Mouse (Mus musculus) heart, embryonic 16.5 days (tissue): ENCODE results near the gene Gucy2g. TPM values are rescaled to one million over a fixed set of nuclear protein-coding genes. Genes with fewer than 3 reads are reported as not detected.

Source experiments
- ATAC-seq: fragments of 200-750 bp; cut with Nextera tagmentation; replicated peaks from 2 replicates; pipeline ENCODE4 v1.8.0; 2017; ENCODE audit warnings: moderate number of reproducible peaks; ENCODE audit not compliant: insufficient read depth, low FRiP score; ENCODE audit errors: extremely low read depth
- H3K27ac ChIP-seq: fragments of 300-500 bp; sonication (generic); 2 replicates; pipeline ENCODE4 v1.5.1; 2014; ENCODE audit warnings: mild to moderate bottlenecking, low read length, control low read depth, moderate library complexity
- H3K27me3 ChIP-seq: fragments of 300-500 bp; sonication (generic); 2 replicates; pipeline ENCODE4 v1.6.1; 2014; ENCODE audit warnings: low read length, mixed read lengths; ENCODE audit not compliant: control insufficient read depth, insufficient read depth
- H3K36me3 ChIP-seq: fragments of 300-500 bp; sonication (generic); 2 replicates; pipeline ENCODE4 v1.6.1; 2014; ENCODE audit not compliant: control insufficient read depth, insufficient read depth
- H3K4me1 ChIP-seq: fragments of 300-500 bp; sonication (generic); 2 replicates; pipeline ENCODE4 v1.6.1; 2014; ENCODE audit warnings: low read length, mixed read lengths; ENCODE audit not compliant: control insufficient read depth, insufficient read depth
- H3K4me2 ChIP-seq: fragments of 300-500 bp; sonication (generic); 2 replicates; pipeline ENCODE4 v1.6.1; 2014; ENCODE audit warnings: low read depth, mild to moderate bottlenecking, control low read depth, low read length
- H3K4me3 ChIP-seq: fragments of 300-500 bp; sonication (generic); 2 replicates; pipeline ENCODE4 v1.5.1; 2014; ENCODE audit warnings: mild to moderate bottlenecking, control low read depth, low read length
- H3K9ac ChIP-seq: fragments of 300-500 bp; sonication (generic); 2 replicates; pipeline ENCODE4 v1.6.1; 2014; ENCODE audit warnings: low read length, control low read depth
- H3K9me3 ChIP-seq: fragments of 300-500 bp; sonication (generic); replicated peaks from 2 replicates; pipeline ENCODE4 v1.6.1; 2016; ENCODE audit warnings: low read length; ENCODE audit not compliant: control insufficient read depth
- WGBS: fragments of 180-500 bp; shearing (Covaris S2); extraction: QIAGEN DNeasy Blood & Tissue Kit; methylation state at CpG from one replicate; pipeline ENCODE4 v1.1.7; 2014; 5-methylcytosine and 5-hydroxymethylcytosine counted together
- polyA plus RNA-seq: library from polyadenylated mRNA; unstranded; fragments of >200 nt; fragmentation: Nextera tagmentation; extraction: Ambion mirVana; gene quantifications from 2 replicates; pipeline ENCODE4 v1.2.1, GENCODE M21; 2015

Gucy2g gene
- polyA plus RNA-seq, 1 experiment from 2014 or later = not detected

- no peaks in the 10 kb centered on the region for H3K4me1 ChIP-seq
- 49% methylated on average over 25 of the region's 25 CpGs for WGBS
- peaks cover 4% of the 10 kb centered on the region; the same call in 1 of the 2 replicates for H3K27me3 ChIP-seq
- no peaks in the 10 kb centered on the region for H3K9me3 ChIP-seq
- H3K4me3 ChIP-seq = no peak overlapping the region
- H3K9ac ChIP-seq = no peak overlapping the region
- H3K4me2 ChIP-seq = no peak overlapping the region
- ATAC-seq = no peak
- no peak overlapping the region for H3K27ac ChIP-seq
- H3K36me3 ChIP-seq = no peaks in the 10 kb centered on the region
These were observed 33.1 kb downstream of the Gucy2g start for GRCm38 (mm10) chr19:55207746-55208538.

- ATAC-seq = no peak
- Histone ChIP-seq H3K9me3 (no peaks in the 10 kb centered on the region), H3K27ac (no peak overlapping the region), H3K27me3 (peaks cover 4% of the 10 kb centered on the region; the same call in 1 of the 2 replicates), H3K36me3 (no peaks in the 10 kb centered on the region), H3K4me2 (no peak overlapping the region), H3K4me3 (no peak overlapping the region), H3K4me1 (no peaks in the 10 kb centered on the region), H3K9ac (no peak overlapping the region)
- WGBS = 49% methylated on average over 6 of the region's 6 CpGs
These were observed 33.8 kb downstream of the Gucy2g start for GRCm38 (mm10) chr19:55207205-55207604.

- no peak overlapping the region for H3K4me2 ChIP-seq
- no peak for ATAC-seq
- 36% methylated on average over 8 of the region's 8 CpGs for WGBS
These were observed 34.4 kb downstream of the Gucy2g start for GRCm38 (mm10) chr19:55206482-55207138.

GRCm38 (mm10) chr19:55198303-55198702 is 42.7 kb downstream of the Gucy2g start:
- ATAC-seq = no peak; the same call in 1 of the 2 replicates
- Histone ChIP-seq H3K27ac (no peak overlapping the region), H3K9ac (no peak overlapping the region), H3K4me3 (peak overlapping the region; percentile 9; the same call in 1 of the 2 replicates), H3K36me3 (no peaks in the 10 kb centered on the region), H3K27me3 (0 out of 2 replicates have a peak, but pooled peaks cover 3% of the 10 kb centered on the region), H3K4me1 (0 out of 2 replicates have a peak, but pooled peaks cover 6% of the 10 kb centered on the region), H3K4me2 (peak overlapping the region; percentile 50), H3K9me3 (no peaks in the 10 kb centered on the region)
- 37% methylated on average over 5 of the region's 5 CpGs for WGBS

More at GRCm38 (mm10) chr19:55206482-55207138, 34.4 kb downstream of the Gucy2g start:
- H3K9ac ChIP-seq = no peak overlapping the region
- no peaks in the 10 kb centered on the region for H3K9me3 ChIP-seq
- H3K27me3 ChIP-seq = peaks cover 4% of the 10 kb centered on the region; the same call in 1 of the 2 replicates
- no peak overlapping the region for H3K4me3 ChIP-seq
- no peaks in the 10 kb centered on the region for H3K4me1 ChIP-seq
- H3K36me3 ChIP-seq = no peaks in the 10 kb centered on the region
- no peak overlapping the region for H3K27ac ChIP-seq

DNA sequence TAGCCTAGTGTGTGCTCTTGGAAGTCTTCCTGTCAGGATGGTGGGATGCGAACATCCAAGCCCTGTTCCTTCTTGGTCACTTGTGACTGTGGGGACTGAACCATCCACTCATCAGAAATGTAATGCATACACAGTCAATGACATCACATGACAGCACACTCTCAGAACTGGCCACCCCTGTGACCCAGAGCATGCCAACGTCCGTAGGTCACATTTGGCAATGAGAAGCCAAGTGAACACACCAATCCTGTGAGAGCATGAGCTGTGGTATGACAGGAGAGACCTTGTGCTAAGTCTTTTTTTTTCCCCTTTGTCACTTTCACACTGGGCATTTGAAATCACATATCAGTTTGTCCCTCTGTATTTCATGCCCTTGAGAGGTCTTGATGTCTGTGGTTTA is 45.5 kb downstream of the Gucy2g start:
- Histone ChIP-seq H3K27me3 (0 out of 2 replicates have a peak, but pooled peaks cover 3% of the 10 kb centered on the region), H3K4me1 (0 out of 2 replicates have a peak, but pooled peaks cover 8% of the 10 kb centered on the region), H3K4me3 (no peak overlapping the region), H3K9me3 (no peaks in the 10 kb centered on the region), H3K36me3 (no peaks in the 10 kb centered on the region), H3K9ac (no peak overlapping the region), H3K4me2 (no peak overlapping the region), H3K27ac (no peak overlapping the region)
- WGBS = 68% methylated on average over 3 of the region's 3 CpGs
- no peak for ATAC-seq

DNA sequence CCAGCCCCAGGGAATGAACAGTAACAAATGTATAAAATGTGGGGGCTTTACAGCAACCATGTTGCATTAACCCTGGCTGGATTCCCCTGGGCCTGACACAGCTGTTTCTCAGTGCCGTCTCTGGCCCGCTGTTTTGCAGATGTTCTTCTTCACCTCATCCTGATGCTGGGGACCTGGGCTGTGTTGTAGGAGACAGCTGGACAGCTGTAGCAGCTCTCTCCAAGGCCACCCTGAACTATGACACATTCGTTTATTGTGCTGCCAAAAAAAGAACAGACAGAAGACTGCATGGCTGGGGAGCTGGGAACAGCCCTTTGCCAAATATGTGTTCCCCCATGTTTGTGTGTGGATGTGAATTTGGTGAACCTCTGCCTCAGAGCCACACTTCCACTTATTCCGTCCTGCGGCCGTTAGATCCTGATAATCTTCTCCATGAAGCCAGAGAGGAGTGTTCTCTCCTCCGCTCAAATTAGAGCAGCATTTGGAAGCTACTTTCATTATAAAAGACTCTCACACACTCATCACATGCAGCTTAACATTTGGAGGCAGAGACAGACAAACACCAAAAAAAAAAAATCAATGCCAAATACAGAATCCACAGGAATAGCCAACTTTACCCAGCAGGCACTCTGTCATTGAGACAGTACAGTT is 46.4 kb downstream of the Gucy2g start:
- no peak; the same call in 1 of the 2 replicates for ATAC-seq
- no peaks in the 10 kb centered on the region for H3K9me3 ChIP-seq
- no peak overlapping the region for H3K4me2 ChIP-seq
- no peak overlapping the region for H3K9ac ChIP-seq
- WGBS = 59% methylated on average over 7 of the region's 7 CpGs
- no peak overlapping the region for H3K27ac ChIP-seq
- no peaks in the 10 kb centered on the region for H3K36me3 ChIP-seq
- 0 out of 2 replicates have a peak, but pooled peaks cover 3% of the 10 kb centered on the region for H3K27me3 ChIP-seq
- 0 out of 2 replicates have a peak, but pooled peaks cover 11% of the 10 kb centered on the region for H3K4me1 ChIP-seq
- no peak overlapping the region for H3K4me3 ChIP-seq

DNA sequence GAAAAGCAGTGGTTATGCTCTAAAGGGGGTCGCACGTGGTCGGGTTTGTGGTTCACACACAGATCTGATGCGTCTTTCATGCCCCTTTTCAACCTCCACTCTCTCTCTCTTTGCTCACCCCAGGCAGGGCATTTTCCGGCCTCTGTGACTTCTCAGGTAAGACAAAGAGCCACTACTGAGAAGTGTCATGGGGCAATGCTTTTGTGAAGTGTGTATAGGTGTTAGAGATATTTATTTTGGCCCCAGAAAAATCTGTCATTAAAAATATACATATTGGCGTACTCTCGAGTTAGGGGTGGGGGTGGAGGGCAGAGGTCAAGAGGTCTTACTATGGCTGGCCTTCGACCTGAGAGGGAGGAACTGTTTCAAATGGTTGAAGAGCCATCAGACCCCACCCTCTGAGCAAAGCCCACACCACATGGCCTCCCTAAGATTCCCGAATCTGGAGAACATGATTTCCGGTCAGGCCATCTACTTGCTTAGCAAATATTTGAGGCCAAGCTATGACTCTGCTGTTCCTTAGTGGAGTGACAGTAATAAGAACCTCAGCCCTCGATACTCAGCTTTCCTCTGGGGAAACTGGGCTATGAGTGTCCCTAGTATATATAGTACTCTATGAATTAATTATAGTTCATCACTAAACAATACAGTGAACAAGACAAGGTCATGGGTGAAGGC is 47.2 kb downstream of the Gucy2g start:
- WGBS = 72% methylated on average over 11 of the region's 11 CpGs
- Histone ChIP-seq H3K4me2 (no peak overlapping the region), H3K36me3 (no peaks in the 10 kb centered on the region), H3K4me1 (0 out of 2 replicates have a peak, but pooled peaks cover 11% of the 10 kb centered on the region), H3K27ac (no peak overlapping the region), H3K4me3 (no peak overlapping the region), H3K9me3 (no peaks in the 10 kb centered on the region), H3K9ac (no peak overlapping the region), H3K27me3 (no peaks in the 10 kb centered on the region)
- ATAC-seq = no peak

- Histone ChIP-seq H3K9ac (0 out of 2 replicates have a peak overlapping the region, but pooled peaks have one; percentile 7), H3K27ac (peak overlapping the region; percentile 23; the same call in 1 of the 2 replicates), H3K27me3 (no peaks in the 10 kb centered on the region), H3K4me2 (no peak overlapping the region), H3K4me3 (no peak overlapping the region), H3K4me1 (0 out of 2 replicates have a peak, but pooled peaks cover 11% of the 10 kb centered on the region), H3K9me3 (no peaks in the 10 kb centered on the region), H3K36me3 (no peaks in the 10 kb centered on the region)
- no peak for ATAC-seq
- 86% methylated on average over 21 of the region's 21 CpGs for WGBS
These were observed 48.6 kb downstream of the Gucy2g start for GRCm38 (mm10) chr19:55192254-55192945.
